Mouse (Mus musculus) heart, embryonic 14.5 days (tissue): ENCODE data around the gene Il1a. TPM values are rescaled to one million over a fixed set of nuclear protein-coding genes. Genes with fewer than 3 reads are reported as not detected.

ENCODE experiments used
- ATAC-seq: fragments of 200-750 bp; cut with Nextera tagmentation; 2 replicates; pipeline ENCODE4 v1.8.0; 2017; ENCODE audit warnings: low read depth, moderate TSS enrichment; ENCODE audit not compliant: insufficient number of reproducible peaks, insufficient read depth, low FRiP score
- H3K27ac ChIP-seq, 2 experiments: fragments of 200-500 bp in 1 of 2; fragments of 300-500 bp in 1 of 2; sonication (generic) in 1 of 2; replicated peaks in 1 of 2; 2 replicates each; pipeline ENCODE4 v1.5.1; 2012 to 2014; ENCODE audit warnings: low read depth in 2 of 2, low read length in 2 of 2, control low read depth in 1 of 2, mild to moderate bottlenecking in 1 of 2, mixed read lengths in 1 of 2; ENCODE audit not compliant: control insufficient read depth in 1 of 2, insufficient read depth in 1 of 2
- H3K27me3 ChIP-seq: fragments of 300-500 bp; sonication (generic); 2 replicates; pipeline ENCODE4 v1.6.1; 2014; ENCODE audit warnings: mild to moderate bottlenecking, low read length, control low read depth; ENCODE audit not compliant: control insufficient read depth, insufficient read depth
- H3K36me3 ChIP-seq: fragments of 300-500 bp; sonication (generic); 2 replicates; pipeline ENCODE4 v1.6.1; 2014; ENCODE audit warnings: mild to moderate bottlenecking, control low read depth, low read length, mixed read lengths; ENCODE audit not compliant: control insufficient read depth, insufficient read depth
- H3K4me1 ChIP-seq, 2 experiments: fragments of 200-500 bp in 1 of 2; fragments of 300-500 bp in 1 of 2; sonication (generic) in 1 of 2; 2 replicates each; pipeline ENCODE4 v1.6.1; 2012 to 2014; ENCODE audit warnings: low read length in 2 of 2, control low read depth in 1 of 2, mixed read lengths in 1 of 2; ENCODE audit not compliant: control insufficient read depth in 2 of 2, insufficient read depth in 2 of 2
- H3K4me2 ChIP-seq: fragments of 300-500 bp; sonication (generic); 2 replicates; pipeline ENCODE4 v1.6.1; 2014; ENCODE audit warnings: mild to moderate bottlenecking, low read length
- H3K4me3 ChIP-seq, 2 experiments: fragments of 200-500 bp in 1 of 2; fragments of 300-500 bp in 1 of 2; sonication (generic) in 1 of 2; 2 replicates each; pipeline ENCODE4 v1.5.1; 2012 to 2014; ENCODE audit warnings: low read length in 2 of 2, mild to moderate bottlenecking in 2 of 2, control low read depth in 1 of 2, low read depth in 1 of 2, moderate library complexity in 1 of 2; ENCODE audit not compliant: control insufficient read depth in 1 of 2, insufficient read depth in 1 of 2
- H3K9ac ChIP-seq: fragments of 300-500 bp; sonication (generic); 2 replicates; pipeline ENCODE4 v1.6.1; 2014; ENCODE audit warnings: mild to moderate bottlenecking, low read length
- H3K9me3 ChIP-seq: fragments of 300-500 bp; sonication (generic); 2 replicates; pipeline ENCODE4 v1.6.1; 2016; ENCODE audit warnings: low read length, control low read depth; ENCODE audit not compliant: control insufficient read depth
- WGBS: fragments of 180-500 bp; shearing (Covaris S2); extraction: QIAGEN DNeasy Blood & Tissue Kit; methylation state at CpG from one replicate; pipeline ENCODE4 v1.1.7; 2014; 5-methylcytosine and 5-hydroxymethylcytosine counted together
- polyA plus RNA-seq: library from polyadenylated mRNA; unstranded; fragments of >200 nt; fragmentation: Nextera tagmentation; extraction: Ambion mirVana; gene quantifications from 2 replicates; pipeline ENCODE4 v1.2.1, GENCODE M21; 2014

The Il1a gene
- polyA plus RNA-seq, 1 experiment from 2014 or later = 0.31 TPM

GRCm38 (mm10) chr2:129267738-129268137 is 42.0 kb downstream of the Il1a start:
- WGBS = 94% methylated on average over 5 of the region's 5 CpGs
- Histone ChIP-seq H3K4me1 (no peaks in the 10 kb centered on the region), H3K4me3 (no peak overlapping the region), H3K4me2 (no peak overlapping the region), H3K9ac (no peak overlapping the region), H3K36me3 (peaks cover 61% of the 10 kb centered on the region), H3K27ac (no peak overlapping the region), H3K27me3 (no peaks in the 10 kb centered on the region), H3K9me3 (no peaks in the 10 kb centered on the region)
- no peak for ATAC-seq

- no peak for ATAC-seq
- no peak overlapping the region for H3K4me2 ChIP-seq
- H3K4me3 ChIP-seq = no peak overlapping the region
- no peak overlapping the region for H3K27ac ChIP-seq
- no peaks in the 10 kb centered on the region for H3K27me3 ChIP-seq
- H3K4me1 ChIP-seq = no peaks in the 10 kb centered on the region
- H3K36me3 ChIP-seq = peaks cover 39% of the 10 kb centered on the region
- WGBS = 93% methylated on average over 7 of the region's 7 CpGs
- H3K9ac ChIP-seq = no peak overlapping the region
- H3K9me3 ChIP-seq = no peaks in the 10 kb centered on the region
These were observed 44.5 kb downstream of the Il1a start for GRCm38 (mm10) chr2:129265316-129265715.

GRCm38 (mm10) chr2:129263073-129263472 is 46.7 kb downstream of the Il1a start:
- Histone ChIP-seq H3K4me3 (no peak overlapping the region), H3K9me3 (no peaks in the 10 kb centered on the region), H3K4me1 (no peaks in the 10 kb centered on the region; a peak in 1 of 4 replicates), H3K36me3 (peaks cover 17% of the 10 kb centered on the region), H3K9ac (no peak overlapping the region), H3K27me3 (no peaks in the 10 kb centered on the region), H3K4me2 (no peak overlapping the region), H3K27ac (no peak overlapping the region)
- WGBS = 68% methylated on average over 5 of the region's 5 CpGs
- ATAC-seq = no peak

GRCm38 (mm10) chr2:129261151-129261794 is 48.5 kb downstream of the Il1a start:
- no peaks in the 10 kb centered on the region for H3K36me3 ChIP-seq
- no peak overlapping the region for H3K27ac ChIP-seq
- 51% methylated on average over 6 of the region's 6 CpGs for WGBS
- H3K9me3 ChIP-seq = no peaks in the 10 kb centered on the region
- H3K4me1 ChIP-seq = no peaks in the 10 kb centered on the region; a peak in 1 of 4 replicates
- no peak overlapping the region for H3K4me3 ChIP-seq
- ATAC-seq = no peak
- no peak overlapping the region for H3K4me2 ChIP-seq
- no peak overlapping the region for H3K9ac ChIP-seq
- H3K27me3 ChIP-seq = no peaks in the 10 kb centered on the region

- 49% methylated on average over 3 of the region's 3 CpGs for WGBS
- H3K4me2 ChIP-seq = no peak overlapping the region
- ATAC-seq = no peak
- H3K9me3 ChIP-seq = no peaks in the 10 kb centered on the region
- no peak overlapping the region for H3K4me3 ChIP-seq
- no peaks in the 10 kb centered on the region for H3K27me3 ChIP-seq
- no peak overlapping the region for H3K27ac ChIP-seq
- H3K4me1 ChIP-seq = no peaks in the 10 kb centered on the region; a peak in 1 of 4 replicates
- H3K36me3 ChIP-seq = no peaks in the 10 kb centered on the region
- H3K9ac ChIP-seq = no peak overlapping the region
These were observed 49.1 kb downstream of the Il1a start for GRCm38 (mm10) chr2:129260646-129261045.

GRCm38 (mm10) chr2:129258475-129259211 is 51.1 kb downstream of the Il1a start:
- Histone ChIP-seq H3K36me3 (no peaks in the 10 kb centered on the region), H3K27ac (no peak overlapping the region), H3K4me1 (no peaks in the 10 kb centered on the region; a peak in 1 of 4 replicates), H3K4me2 (no peak overlapping the region), H3K4me3 (no peak overlapping the region), H3K9ac (no peak overlapping the region), H3K9me3 (no peaks in the 10 kb centered on the region), H3K27me3 (no peaks in the 10 kb centered on the region)
- 31% methylated on average over 7 of the region's 7 CpGs for WGBS
- ATAC-seq = no peak

GRCm38 (mm10) chr2:129258056-129258455 is 51.7 kb downstream of the Il1a start:
- 84% methylated on average over 3 of the region's 3 CpGs for WGBS
- no peak for ATAC-seq
- H3K9ac ChIP-seq = no peak overlapping the region

More at GRCm38 (mm10) chr2:129258056-129258455, 51.7 kb downstream of the Il1a start:
- H3K9me3 ChIP-seq = no peaks in the 10 kb centered on the region
- no peaks in the 10 kb centered on the region for H3K36me3 ChIP-seq
- no peak overlapping the region for H3K4me3 ChIP-seq
- no peak overlapping the region for H3K4me2 ChIP-seq
- H3K4me1 ChIP-seq = no peaks in the 10 kb centered on the region; a peak in 1 of 4 replicates
- H3K27ac ChIP-seq = no peak overlapping the region
- no peaks in the 10 kb centered on the region for H3K27me3 ChIP-seq
